Mouse (Mus musculus) v-Abl transformed pro-B cells (cell line): Measurements from ENCODE around the gene Intu.

ENCODE experiments used
- in situ Hi-C, 2 experiments: fragments of 400-800 bp; cut with MboI; formaldehyde crosslinking; loops; one replicate each; pipeline ENCODE4 v1.15.1; 2025; ENCODE audit not compliant: unreplicated experiment in 2 of 2

Gene Intu

GRCm38 (mm10) chr3:40682404-40682803 lies 151.3 kb downstream of the Intu start:
- in situ Hi-C loops, result no loop called here

- in situ Hi-C loops, result no loop called here
Measured at GRCm38 (mm10) chr3:40683171-40683570, 152.1 kb downstream of the Intu start.

- in situ Hi-C loops, result no loop called here
Measured at GRCm38 (mm10) chr3:40685855-40686515, 154.9 kb downstream of the Intu start.

GRCm38 (mm10) chr3:40686836-40687235 lies 155.8 kb downstream of the Intu start:
- in situ Hi-C loops, result no loop called here

GRCm38 (mm10) chr3:40687588-40687987 lies 156.5 kb downstream of the Intu start:
- in situ Hi-C loops, result no loop called here

GRCm38 (mm10) chr3:40691566-40691965 lies 160.5 kb downstream of the Intu start:
- in situ Hi-C loops, result no loop called here

GRCm38 (mm10) chr3:40693435-40693834 lies 162.3 kb downstream of the Intu start:
- in situ Hi-C loops, result no loop called here

GRCm38 (mm10) chr3:40693960-40694359 lies 162.9 kb downstream of the Intu start:
- in situ Hi-C loops, result no loop called here

- in situ Hi-C loops, result no loop called here
Measured at GRCm38 (mm10) chr3:40694438-40694837, 163.4 kb downstream of the Intu start.

- in situ Hi-C loops, result no loop called here
Measured at GRCm38 (mm10) chr3:40695162-40695561, 164.1 kb downstream of the Intu start.

- in situ Hi-C loops, result no loop called here
Measured at GRCm38 (mm10) chr3:40698834-40699233, 167.7 kb downstream of the Intu start.

- in situ Hi-C loops, result no loop called here
Measured at GRCm38 (mm10) chr3:40704816-40705430, 173.8 kb downstream of the Intu start.

- in situ Hi-C loops, result no loop called here
Measured at GRCm38 (mm10) chr3:40708655-40709054, 177.6 kb downstream of the Intu start, which contains the start of gene Slc25a31. Gene Slc25a31, plus strand, starts transcription at chr3:40708855.

GRCm38 (mm10) chr3:40716056-40716455 lies 185.0 kb downstream of the Intu start:
- in situ Hi-C loops, result no loop called here

- in situ Hi-C loops, result no loop called here
Measured at GRCm38 (mm10) chr3:40719022-40719421, 187.9 kb downstream of the Intu start.

GRCm38 (mm10) chr3:40738381-40738912 lies 207.4 kb downstream of the Intu start:
- in situ Hi-C loops, result no loop called here

- in situ Hi-C loops, result no loop called here
Measured at GRCm38 (mm10) chr3:40744024-40744835, 213.1 kb downstream of the Intu start, which contains the start of gene Hspa4l. Gene Hspa4l, plus strand, starts transcription at chr3:40744495.

- in situ Hi-C loops, result no loop called here
Measured at GRCm38 (mm10) chr3:40744836-40745660, 214.0 kb downstream of the Intu start.

GRCm38 (mm10) chr3:40745661-40746547 lies 214.8 kb downstream of the Intu start:
- in situ Hi-C loops, result no loop called here
